Mouse (Mus musculus) liver, embryonic 13.5 days (tissue): ENCODE results near the gene 1700010B08Rik. TPM values are rescaled to one million over a fixed set of nuclear protein-coding genes. Genes with fewer than 3 reads are reported as not detected.
A peak's percentile ranks its signal among the peaks of the same experiment; 100 is the strongest.
"Not testable (repeated sequence)": the region's sequence is repeated elsewhere in the genome, so short reads cannot be mapped to it uniquely, and the experiment has no call there.

Experiments
- ATAC-seq: fragments of 200-750 bp; cut with Nextera tagmentation; 2 replicates; pipeline ENCODE4 v1.8.0; 2017; ENCODE audit warnings: low read depth, mild to moderate bottlenecking, moderate number of reproducible peaks, moderate library complexity
- DNase-seq: peaks from one replicate; pipeline ENCODE4 v3.0.0; 2022
- H3K27ac ChIP-seq: fragments of 300-500 bp; sonication (generic); 2 replicates; pipeline ENCODE4 v1.5.1; 2015; ENCODE audit warnings: moderate library complexity, mild to moderate bottlenecking, inconsistent platforms
- H3K27me3 ChIP-seq: fragments of 300-500 bp; sonication (generic); 2 replicates; pipeline ENCODE4 v1.6.1; 2015; ENCODE audit warnings: mild to moderate bottlenecking, inconsistent platforms
- H3K36me3 ChIP-seq: fragments of 300-500 bp; sonication (generic); 2 replicates; pipeline ENCODE4 v1.6.1; 2015; ENCODE audit warnings: mild to moderate bottlenecking, inconsistent platforms
- H3K4me1 ChIP-seq: fragments of 300-500 bp; sonication (generic); replicated peaks from 2 replicates; pipeline ENCODE4 v1.6.1; 2015; ENCODE audit warnings: inconsistent platforms
- H3K4me2 ChIP-seq: fragments of 300-500 bp; sonication (generic); 2 replicates; pipeline ENCODE4 v1.6.1; 2015; ENCODE audit warnings: inconsistent platforms, mild to moderate bottlenecking, moderate library complexity
- H3K4me3 ChIP-seq: fragments of 300-500 bp; sonication (generic); replicated peaks from 2 replicates; pipeline ENCODE4 v1.5.1; 2015; ENCODE audit warnings: mild to moderate bottlenecking, inconsistent platforms
- H3K9ac ChIP-seq: fragments of 300-500 bp; sonication (generic); 2 replicates; pipeline ENCODE4 v1.6.1; 2015; ENCODE audit warnings: mild to moderate bottlenecking, inconsistent platforms
- H3K9me3 ChIP-seq: fragments of 300-500 bp; sonication (generic); replicated peaks from 2 replicates; pipeline ENCODE4 v1.6.1; 2016; ENCODE audit warnings: inconsistent platforms
- WGBS: fragments of 180-500 bp; shearing (Covaris S2); methylation state at CpG from one replicate; pipeline ENCODE4 v1.1.7; 2015; ENCODE audit not compliant: insufficient replicate concordance; 5-methylcytosine and 5-hydroxymethylcytosine counted together
- polyA plus RNA-seq: library from polyadenylated mRNA; unstranded; fragments of >200 nt; fragmentation: Nextera tagmentation; extraction: Ambion mirVana; gene quantifications from 2 replicates; pipeline ENCODE4 v1.2.1, GENCODE M21; 2015

1700010B08Rik gene
- not detected in 2 replicates for polyA plus RNA-seq

- not testable (repeated sequence) for H3K4me2 ChIP-seq, H3K27me3 ChIP-seq, H3K4me3 ChIP-seq, H3K36me3 ChIP-seq, DNase-seq, H3K27ac ChIP-seq, ATAC-seq, H3K4me1 ChIP-seq, H3K9me3 ChIP-seq, H3K9ac ChIP-seq
- 73% methylated on average over 6 of the region's 7 CpGs for WGBS
These were observed at the start of gene 1700010B08Rik for GRCm38 (mm10) chr2:173719115-173719514. Gene 1700010B08Rik (plus strand): TSS chr2:173719415.

DNA sequence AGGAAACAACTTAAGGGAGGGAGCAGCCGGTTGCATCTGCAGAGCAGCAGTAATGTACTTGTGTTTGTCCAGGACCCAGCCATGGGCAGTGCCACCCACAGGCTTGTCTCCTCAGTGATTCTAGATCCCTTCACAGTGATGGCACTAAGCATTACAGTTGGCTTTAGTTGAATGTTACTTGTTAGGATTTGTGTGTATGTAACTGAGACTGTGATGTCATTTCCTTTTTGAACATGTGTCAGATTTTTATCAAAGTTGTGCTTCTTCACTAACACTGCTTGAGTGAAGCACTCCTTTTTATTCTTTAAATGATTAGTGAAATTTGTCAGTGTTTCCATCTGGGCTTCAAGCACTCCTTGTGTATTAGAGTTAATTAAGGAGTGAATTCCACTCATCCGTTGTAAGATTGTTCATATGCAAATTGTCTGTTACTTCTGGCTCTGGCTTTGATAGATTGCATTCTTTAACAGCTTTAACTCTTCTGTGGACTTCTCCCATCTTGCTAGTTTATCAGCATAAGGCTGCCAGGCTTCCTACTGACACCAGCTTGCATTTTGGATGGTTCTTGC, 46.8 kb upstream of the 1700010B08Rik start:
- Histone ChIP-seq H3K27me3 (no peaks in the 10 kb centered on the region), H3K4me1 (peaks cover 44% of the 10 kb centered on the region), H3K9me3 (no peaks in the 10 kb centered on the region), H3K27ac (no peak overlapping the region), H3K4me3 (no peak overlapping the region), H3K36me3 (peaks cover 35% of the 10 kb centered on the region), H3K9ac (no peak overlapping the region), H3K4me2 (no peak overlapping the region)
- ATAC-seq (no peak), DNase-seq (no peak)
- WGBS: 59% methylated on average over 2 of the region's 2 CpGs

DNA sequence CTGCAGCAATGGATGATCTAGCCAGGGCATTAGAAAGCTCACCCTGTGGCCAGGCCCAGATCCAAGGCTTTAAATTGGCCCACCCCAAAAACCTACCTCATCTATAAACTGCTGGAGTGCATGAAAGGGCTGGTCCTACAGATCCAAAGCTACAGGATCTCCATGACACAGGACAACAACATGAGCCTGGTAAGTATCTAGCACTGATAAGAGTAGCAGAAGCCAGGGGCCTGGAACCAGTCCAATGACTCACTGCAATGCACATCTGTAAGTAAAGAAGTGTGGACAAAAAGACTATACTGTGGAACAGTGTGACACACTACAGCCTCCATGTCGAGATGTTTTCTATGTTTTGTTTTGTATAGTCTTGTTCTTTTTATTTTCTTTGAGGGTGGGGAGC, 45.7 kb upstream of the 1700010B08Rik start:
- ATAC-seq: peak; percentile 73
- 74% methylated on average over 1 of the region's 1 CpGs for WGBS
- peak overlapping the region; percentile 30; the same call in 1 of the 2 replicates for H3K27ac ChIP-seq
- H3K4me1 ChIP-seq: peaks cover 44% of the 10 kb centered on the region
- peak; percentile 8 for DNase-seq
- H3K27me3 ChIP-seq: no peaks in the 10 kb centered on the region
- no peak overlapping the region for H3K4me3 ChIP-seq
- no peak overlapping the region for H3K9ac ChIP-seq
- H3K4me2 ChIP-seq: no peak overlapping the region
- no peaks in the 10 kb centered on the region for H3K9me3 ChIP-seq
- peaks cover 28% of the 10 kb centered on the region for H3K36me3 ChIP-seq

DNA sequence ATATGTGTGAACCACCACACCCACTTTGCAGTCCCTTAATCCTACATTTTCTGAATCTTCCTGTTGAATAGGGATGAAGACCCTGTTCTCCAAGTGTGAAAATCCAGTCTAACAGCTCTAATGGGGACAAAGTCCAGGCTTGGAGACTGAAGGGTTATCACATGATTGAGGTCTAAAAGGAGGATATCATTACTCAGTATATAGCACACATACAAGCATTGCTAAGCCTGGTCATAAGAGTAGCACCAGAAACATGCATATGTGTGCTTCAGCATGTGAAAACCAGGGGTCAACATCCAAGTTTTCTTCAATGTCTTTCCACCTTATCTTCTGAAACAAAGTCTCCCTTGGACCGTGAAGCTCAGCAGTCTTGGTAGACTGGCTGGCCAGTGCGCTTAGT, 40.6 kb upstream of the 1700010B08Rik start:
- no peak overlapping the region for H3K4me3 ChIP-seq
- H3K4me2 ChIP-seq: no peak overlapping the region
- H3K9me3 ChIP-seq: no peaks in the 10 kb centered on the region
- peaks cover 26% of the 10 kb centered on the region for H3K36me3 ChIP-seq
- 83% methylated on average over 2 of the region's 2 CpGs for WGBS
- DNase-seq (no peak), ATAC-seq (no peak)
- no peaks in the 10 kb centered on the region for H3K27me3 ChIP-seq
- no peak overlapping the region for H3K9ac ChIP-seq
- peaks cover 27% of the 10 kb centered on the region for H3K4me1 ChIP-seq
- H3K27ac ChIP-seq: no peak overlapping the region

GRCm38 (mm10) chr2:173679217-173679616, 40.0 kb upstream of the 1700010B08Rik start:
- 48% methylated on average over 3 of the region's 3 CpGs for WGBS

DNA sequence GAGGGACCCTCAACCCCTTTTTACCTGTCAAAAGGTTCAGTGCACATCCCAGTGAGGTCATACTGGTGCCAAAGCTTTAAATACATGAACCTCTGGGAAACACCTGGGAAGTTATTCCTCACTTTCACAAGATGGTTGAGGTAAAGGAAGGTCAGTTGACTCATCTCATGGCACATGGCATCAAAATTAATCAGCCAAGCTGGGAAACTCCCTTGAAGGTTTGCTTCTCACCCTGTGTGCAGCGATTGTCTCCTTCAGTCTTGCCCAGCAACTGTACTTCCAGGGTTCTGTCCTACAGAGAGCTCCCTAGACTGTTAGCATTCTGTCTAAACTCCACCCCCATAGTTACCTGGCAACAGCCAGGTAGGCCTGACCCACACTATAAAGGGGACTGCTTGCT, 39.1 kb upstream of the 1700010B08Rik start:
- Histone ChIP-seq H3K36me3 (peaks cover 16% of the 10 kb centered on the region), H3K4me2 (no peak overlapping the region), H3K9me3 (no peaks in the 10 kb centered on the region), H3K27ac (no peak overlapping the region), H3K27me3 (no peaks in the 10 kb centered on the region), H3K9ac (no peak overlapping the region), H3K4me3 (no peak overlapping the region), H3K4me1 (peaks cover 25% of the 10 kb centered on the region)
- 81% methylated on average over 1 of the region's 1 CpGs for WGBS
- ATAC-seq (no peak), DNase-seq (no peak)

More at GRCm38 (mm10) chr2:173679217-173679616, 40.0 kb upstream of the 1700010B08Rik start:
- no peak for DNase-seq
- no peaks in the 10 kb centered on the region for H3K27me3 ChIP-seq
- H3K9ac ChIP-seq: no peak overlapping the region
- H3K36me3 ChIP-seq: peaks cover 25% of the 10 kb centered on the region
- no peak overlapping the region for H3K27ac ChIP-seq
- no peaks in the 10 kb centered on the region for H3K9me3 ChIP-seq
- no peak for ATAC-seq
- no peak overlapping the region for H3K4me3 ChIP-seq
- H3K4me1 ChIP-seq: peaks cover 25% of the 10 kb centered on the region
- no peak overlapping the region for H3K4me2 ChIP-seq

- no peaks in the 10 kb centered on the region for H3K9me3 ChIP-seq
- H3K27me3 ChIP-seq: no peaks in the 10 kb centered on the region
- DNase-seq (no peak), ATAC-seq (peak; percentile 49)
- peaks cover 28% of the 10 kb centered on the region for H3K4me1 ChIP-seq
- no peak overlapping the region for H3K9ac ChIP-seq
- WGBS: 55% methylated on average over 10 of the region's 10 CpGs
- H3K4me2 ChIP-seq: no peak overlapping the region
- no peak overlapping the region for H3K27ac ChIP-seq
- no peak overlapping the region for H3K4me3 ChIP-seq
- H3K36me3 ChIP-seq: peaks cover 8% of the 10 kb centered on the region
These were observed 36.4 kb upstream of the 1700010B08Rik start for GRCm38 (mm10) chr2:173682773-173683172.

DNA sequence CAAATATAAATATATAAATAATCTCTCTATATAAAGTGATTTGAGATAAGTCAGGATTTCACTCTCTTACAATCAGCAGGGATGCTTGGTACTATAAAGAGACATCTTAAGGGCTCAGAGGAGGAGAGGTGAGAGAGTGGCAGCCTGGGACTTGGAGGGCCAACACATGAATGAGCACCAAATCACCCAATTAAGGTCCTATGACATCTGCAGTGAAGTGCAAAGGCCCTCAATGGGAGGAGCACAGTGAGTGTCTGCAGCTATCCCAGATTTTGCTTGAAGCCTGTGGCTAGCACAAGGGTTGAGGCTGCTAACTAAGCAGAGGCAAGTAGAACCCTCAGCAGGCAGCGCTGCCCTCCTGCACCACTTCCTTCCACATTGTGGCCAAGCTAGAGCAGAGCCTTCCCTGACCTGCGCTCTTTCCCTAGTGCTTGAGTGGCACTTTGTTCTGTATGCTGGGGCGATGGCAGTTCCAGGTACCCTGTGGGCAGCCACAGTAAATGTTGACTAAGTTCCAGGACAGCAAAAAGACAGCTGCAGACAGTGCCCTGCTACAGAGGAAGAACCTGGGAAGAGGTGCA, 33.3 kb upstream of the 1700010B08Rik start:
- DNase-seq (no peak), ATAC-seq (no peak)
- no peaks in the 10 kb centered on the region for H3K27me3 ChIP-seq
- H3K4me2 ChIP-seq: no peak overlapping the region
- no peak overlapping the region for H3K9ac ChIP-seq
- H3K4me3 ChIP-seq: no peak overlapping the region
- H3K9me3 ChIP-seq: no peaks in the 10 kb centered on the region
- peaks cover 38% of the 10 kb centered on the region for H3K36me3 ChIP-seq
- H3K27ac ChIP-seq: no peak overlapping the region
- peaks cover 21% of the 10 kb centered on the region for H3K4me1 ChIP-seq
- 51% methylated on average over 3 of the region's 3 CpGs for WGBS

GRCm38 (mm10) chr2:173687363-173687762, 31.9 kb upstream of the 1700010B08Rik start:
- H3K27me3 ChIP-seq: no peaks in the 10 kb centered on the region
- no peaks in the 10 kb centered on the region for H3K9me3 ChIP-seq
- DNase-seq (no peak), ATAC-seq (no peak)
- no peak overlapping the region for H3K4me2 ChIP-seq
- H3K36me3 ChIP-seq: peaks cover 49% of the 10 kb centered on the region
- no peak overlapping the region for H3K27ac ChIP-seq
- no peak overlapping the region for H3K4me3 ChIP-seq
- H3K4me1 ChIP-seq: peaks cover 16% of the 10 kb centered on the region
- H3K9ac ChIP-seq: no peak overlapping the region
- 83% methylated on average over 5 of the region's 5 CpGs for WGBS

DNA sequence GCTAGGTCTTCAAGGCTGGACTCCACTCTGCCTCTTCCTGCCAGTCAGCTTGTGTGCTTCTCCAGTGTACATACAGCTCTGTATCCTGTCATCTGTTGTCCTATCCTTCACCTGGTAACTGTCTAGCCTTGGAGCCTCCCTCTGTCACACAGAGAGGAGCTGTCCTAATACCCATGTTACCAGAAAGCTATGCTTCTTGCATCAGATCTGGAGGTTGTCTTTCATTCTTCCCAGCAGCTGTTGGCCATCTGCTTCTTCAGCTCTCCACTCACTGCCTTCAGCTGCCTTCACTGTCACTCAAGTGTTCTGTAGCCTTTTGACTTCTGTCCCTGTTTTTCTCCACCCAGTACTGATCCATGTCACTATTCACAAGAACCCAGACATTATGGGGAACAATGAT, 29.4 kb upstream of the 1700010B08Rik start:
- DNase-seq: no peak
- no peak overlapping the region for H3K4me3 ChIP-seq
- H3K9ac ChIP-seq: no peak overlapping the region
- H3K36me3 ChIP-seq: peaks cover 53% of the 10 kb centered on the region
- H3K9me3 ChIP-seq: no peaks in the 10 kb centered on the region
- peaks cover 3% of the 10 kb centered on the region; the same call in 1 of the 2 replicates for H3K4me1 ChIP-seq
- H3K27ac ChIP-seq: no peak overlapping the region
- no peak overlapping the region for H3K4me2 ChIP-seq
- H3K27me3 ChIP-seq: no peaks in the 10 kb centered on the region
- ATAC-seq: no peak; the same call in 1 of the 2 replicates

- WGBS: 83% methylated on average over 6 of the region's 6 CpGs
- ATAC-seq (no peak), DNase-seq (no peak)
- Histone ChIP-seq H3K9me3 (no peaks in the 10 kb centered on the region), H3K27ac (no peak overlapping the region), H3K36me3 (peaks cover 69% of the 10 kb centered on the region), H3K9ac (no peak overlapping the region), H3K4me3 (no peak overlapping the region), H3K4me1 (no peaks in the 10 kb centered on the region; the same call in 1 of the 2 replicates), H3K4me2 (no peak overlapping the region), H3K27me3 (no peaks in the 10 kb centered on the region)
These were observed 27.5 kb upstream of the 1700010B08Rik start for GRCm38 (mm10) chr2:173691748-173692147.

- WGBS: 86% methylated on average over 2 of the region's 2 CpGs
- Histone ChIP-seq H3K9me3 (no peaks in the 10 kb centered on the region), H3K4me2 (no peak overlapping the region), H3K36me3 (peaks cover 78% of the 10 kb centered on the region), H3K27ac (no peak overlapping the region), H3K4me1 (no peaks in the 10 kb centered on the region), H3K27me3 (no peaks in the 10 kb centered on the region), H3K9ac (no peak overlapping the region), H3K4me3 (no peak overlapping the region)
- DNase-seq (no peak), ATAC-seq (no peak)
These were observed 26.5 kb upstream of the 1700010B08Rik start for GRCm38 (mm10) chr2:173692693-173693092.
